Mouse (Mus musculus) small intestine, adult 2 months (tissue): ENCODE data around the gene Polr2b.

Experiments used
- CTCF ChIP-seq: fragments of 200-500 bp; IDR thresholded peaks from 2 replicates; pipeline ENCODE4 v1.5.1; 2012; ENCODE audit warnings: low read depth, mild to moderate bottlenecking, control low read depth, inconsistent platforms, low read length, moderate library complexity, mixed read lengths; ENCODE audit not compliant: insufficient replicate concordance, insufficient read length; ENCODE audit errors: extremely low read depth
- POLR2A ChIP-seq: fragments of 200-500 bp; IDR thresholded peaks from 2 replicates; pipeline ENCODE4 v1.6.1; 2012; ENCODE audit warnings: low read depth, mild to moderate bottlenecking, control low read depth, inconsistent platforms, low read length, moderate library complexity

DNA sequence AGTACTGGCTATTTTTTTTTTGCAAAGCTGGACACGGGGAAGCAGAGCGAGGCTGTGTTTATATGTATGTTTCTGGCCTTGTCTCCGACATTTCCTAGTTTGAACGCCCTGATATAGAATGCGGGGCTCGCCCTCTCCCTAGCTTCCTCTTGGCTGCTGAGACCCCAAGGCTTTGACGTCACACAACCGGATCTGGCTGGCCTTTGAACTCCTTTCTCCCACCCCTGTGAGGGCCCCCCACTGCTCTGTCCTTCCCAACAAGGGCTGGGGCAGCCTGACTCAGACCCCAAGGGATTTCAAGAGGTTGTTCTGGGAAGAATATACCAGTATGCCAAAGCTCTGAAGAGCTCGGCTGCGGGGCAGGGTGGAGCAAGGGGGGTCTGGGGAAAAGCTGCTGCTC, 48.4 kb downstream of the Polr2b start:
- TF ChIP-seq CTCF (no peak), POLR2A (no peak)
